Mouse (Mus musculus) hindbrain, postnatal 0 days (tissue): Measurements from ENCODE around the gene Git2. TPM values are rescaled to one million over a fixed set of nuclear protein-coding genes. Genes with fewer than 3 reads are reported as not detected.

Experiments used
- ATAC-seq: fragments of 200-750 bp; cut with Nextera tagmentation; 2 replicates; pipeline ENCODE4 v1.8.0; 2017; ENCODE audit warnings: mild to moderate bottlenecking, moderate TSS enrichment, moderate library complexity
- DNase-seq: peaks from one replicate; pipeline ENCODE4 v3.0.0-alpha.2; 2015; ENCODE audit warnings: low spot score
- H3K27ac ChIP-seq: fragments of 300-500 bp; sonication (generic); 2 replicates; pipeline ENCODE4 v1.5.1; 2014; ENCODE audit warnings: mild to moderate bottlenecking
- H3K27me3 ChIP-seq: fragments of 300-500 bp; sonication (generic); 2 replicates; pipeline ENCODE4 v1.6.1; 2014; ENCODE audit warnings: low read length, mixed read lengths; ENCODE audit not compliant: insufficient read depth
- H3K36me3 ChIP-seq: fragments of 300-500 bp; sonication (generic); 2 replicates; pipeline ENCODE4 v1.6.1; 2014; ENCODE audit warnings: low read length, mixed read lengths; ENCODE audit not compliant: insufficient read depth
- H3K4me1 ChIP-seq: fragments of 300-500 bp; sonication (generic); 2 replicates; pipeline ENCODE4 v1.6.1; 2014; ENCODE audit warnings: antibody characterized with exemption, low read length, mixed read lengths; ENCODE audit not compliant: insufficient read depth
- H3K4me2 ChIP-seq: fragments of 300-500 bp; sonication (generic); 2 replicates; pipeline ENCODE4 v1.6.1; 2014; ENCODE audit warnings: low read depth, mild to moderate bottlenecking, low read length, moderate library complexity, mixed read lengths
- H3K4me3 ChIP-seq: fragments of 300-500 bp; sonication (generic); 2 replicates; pipeline ENCODE4 v1.5.1; 2014; ENCODE audit warnings: low read length
- H3K9ac ChIP-seq: fragments of 300-500 bp; sonication (generic); replicated peaks from 2 replicates; pipeline ENCODE4 v1.6.1; 2014; ENCODE audit warnings: mild to moderate bottlenecking, low read length, moderate library complexity, mixed read lengths
- H3K9me3 ChIP-seq: fragments of 300-500 bp; sonication (generic); 2 replicates; pipeline ENCODE4 v1.6.1; 2016; ENCODE audit warnings: low read length, mixed read lengths
- CTCF ChIP-seq: IDR thresholded peaks from 2 replicates; pipeline ENCODE4 v1.5.1; 2016; ENCODE audit warnings: antibody characterized with exemption, control low read depth, low read depth
- WGBS: fragments of 180-500 bp; shearing (Covaris S2); extraction: QIAGEN DNeasy Blood & Tissue Kit; methylation state at CpG from one replicate; pipeline ENCODE4 v1.1.7; 2014; 5-methylcytosine and 5-hydroxymethylcytosine counted together
- polyA plus RNA-seq: library from polyadenylated mRNA; unstranded; fragments of >200 nt; fragmentation: Nextera tagmentation; extraction: Ambion mirVana; gene quantifications from 2 replicates; pipeline ENCODE4 v1.2.1, GENCODE M21; 2015
- total RNA-seq: library from RNA; depleted of rRNA; stranded (reverse); fragments of >200 nt; gene quantifications from 2 replicates; pipeline ENCODE4 v1.2.3, GENCODE M21; 2014

The Git2 gene
- total and polyA plus RNA-seq, 2 experiments from 2014 or later: 34.4 to 43.5 TPM

DNA sequence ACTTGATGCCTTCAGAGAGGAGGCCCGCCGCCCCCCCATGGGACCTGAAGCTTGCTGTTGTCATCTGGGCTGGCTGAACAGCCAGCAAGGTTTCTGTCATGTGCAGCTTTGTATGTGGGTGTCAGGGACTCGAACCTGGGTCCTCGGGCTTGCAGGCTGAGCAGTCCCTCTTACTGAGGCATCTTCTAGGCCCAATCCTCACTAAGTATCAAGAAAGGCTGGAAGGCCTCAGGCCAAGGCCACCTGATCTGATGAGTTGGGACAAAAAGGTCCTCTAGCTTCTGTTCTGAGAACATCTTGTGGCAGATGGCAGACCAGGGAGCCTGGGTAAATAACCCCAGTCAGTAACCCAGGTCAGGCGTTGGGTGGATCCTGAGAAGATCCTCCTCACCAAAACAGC is 34.5 kb upstream of the Git2 start:
- TF ChIP-seq CTCF: no peak

DNA sequence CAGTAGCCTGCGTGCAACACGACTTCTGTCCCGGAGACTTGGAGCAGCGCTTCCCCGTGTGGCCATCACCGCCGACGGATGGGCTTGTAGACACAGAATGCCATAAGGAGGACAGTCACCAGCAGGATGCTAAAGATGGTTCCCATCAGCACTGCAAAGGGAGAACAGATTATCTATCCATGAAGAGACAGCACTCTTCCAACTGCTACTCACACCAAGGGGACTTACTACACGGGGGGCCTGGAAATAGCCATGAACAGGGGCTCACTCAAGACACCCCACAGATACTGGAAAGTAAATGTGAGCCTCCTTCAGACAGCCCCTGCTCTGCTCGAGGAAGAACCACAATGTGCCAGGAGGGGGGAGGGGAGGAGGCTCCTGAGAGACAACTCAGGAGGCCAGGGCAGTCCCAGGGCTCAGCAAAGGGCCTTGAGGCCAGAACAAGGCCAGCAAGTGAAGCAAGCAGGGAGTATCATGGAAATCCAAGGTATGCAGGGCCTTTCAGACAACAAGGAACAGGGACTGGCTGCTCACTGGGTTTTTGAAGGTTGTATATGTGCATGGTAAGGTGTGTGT is 34.0 kb upstream of the Git2 start:
- DNase-seq: no peak
- Histone ChIP-seq H3K27me3 (no peaks in the 10 kb centered on the region), H3K9ac (no peak overlapping the region), H3K9me3 (no peaks in the 10 kb centered on the region), H3K4me3 (no peak overlapping the region), H3K27ac (no peak overlapping the region), H3K36me3 (peaks cover 16% of the 10 kb centered on the region), H3K4me2 (no peak overlapping the region), H3K4me1 (no peaks in the 10 kb centered on the region)
- 74% methylated on average over 10 of the region's 10 CpGs for WGBS
- no peak for TF ChIP-seq CTCF
- no peak for ATAC-seq

More for the DNA sequence above, 34.5 kb upstream of the Git2 start:
- DNase-seq (no peak), ATAC-seq (no peak)
- WGBS: 95% methylated on average over 5 of the region's 5 CpGs
- Histone ChIP-seq H3K27ac (no peak overlapping the region), H3K4me3 (no peak overlapping the region), H3K9me3 (no peaks in the 10 kb centered on the region), H3K36me3 (peaks cover 12% of the 10 kb centered on the region; the same call in 1 of the 2 replicates), H3K27me3 (no peaks in the 10 kb centered on the region), H3K9ac (no peak overlapping the region), H3K4me1 (no peaks in the 10 kb centered on the region), H3K4me2 (no peak overlapping the region)

DNA sequence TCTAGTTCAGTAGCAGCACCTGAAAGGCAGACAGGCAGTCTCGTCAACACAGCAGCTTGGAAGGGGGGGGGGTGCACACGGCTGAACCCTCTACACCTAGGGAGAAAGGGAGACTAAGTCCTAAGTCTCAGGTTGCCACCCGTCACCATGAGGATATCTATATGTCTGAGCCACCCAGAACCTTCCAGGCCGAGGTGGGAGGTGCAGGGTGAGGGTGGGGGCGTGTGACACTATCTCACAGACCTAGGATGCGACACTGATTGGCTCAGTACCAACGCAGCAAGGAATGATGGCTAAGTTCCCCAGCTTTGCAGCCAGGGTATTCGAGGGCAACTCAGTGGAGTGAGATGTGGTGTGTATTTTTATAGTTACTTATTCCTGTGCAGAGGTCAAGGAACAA is 33.1 kb upstream of the Git2 start:
- DNase-seq (no peak), ATAC-seq (no peak)
- no peak overlapping the region for H3K9ac ChIP-seq
- 76% methylated on average over 8 of the region's 8 CpGs for WGBS
- H3K4me3 ChIP-seq: no peak overlapping the region
- no peaks in the 10 kb centered on the region for H3K27me3 ChIP-seq
- TF ChIP-seq CTCF: no peak
- no peaks in the 10 kb centered on the region for H3K9me3 ChIP-seq
- H3K27ac ChIP-seq: no peak overlapping the region
- no peak overlapping the region for H3K4me2 ChIP-seq
- H3K36me3 ChIP-seq: peaks cover 25% of the 10 kb centered on the region
- no peaks in the 10 kb centered on the region for H3K4me1 ChIP-seq

DNA sequence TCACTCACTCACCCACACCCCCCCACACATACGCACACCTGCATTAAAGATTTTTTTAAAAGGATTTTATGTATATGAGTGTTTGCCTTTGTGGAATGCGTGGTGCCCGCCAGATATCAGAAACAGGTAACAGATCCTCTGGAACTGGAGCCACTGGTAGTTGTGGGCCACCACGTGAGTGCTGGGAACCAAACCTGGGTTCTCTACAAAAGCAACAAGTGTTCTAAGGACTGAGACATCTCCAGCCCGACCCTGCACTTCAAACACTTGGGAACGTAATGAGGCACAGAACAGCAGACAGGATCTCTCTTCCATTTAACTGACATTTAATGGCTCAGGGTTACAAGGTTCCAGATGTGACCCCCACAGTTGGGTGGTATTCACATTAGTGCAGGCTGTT is 32.6 kb upstream of the Git2 start:
- Histone ChIP-seq H3K4me2 (no peak overlapping the region), H3K36me3 (peaks cover 30% of the 10 kb centered on the region), H3K9ac (no peak overlapping the region), H3K4me1 (no peaks in the 10 kb centered on the region), H3K27ac (no peak overlapping the region; the same call in 1 of the 2 replicates), H3K4me3 (no peak overlapping the region), H3K27me3 (no peaks in the 10 kb centered on the region), H3K9me3 (no peaks in the 10 kb centered on the region)
- TF ChIP-seq CTCF: no peak
- 74% methylated on average over 6 of the region's 6 CpGs for WGBS
- DNase-seq (no peak), ATAC-seq (no peak)

DNA sequence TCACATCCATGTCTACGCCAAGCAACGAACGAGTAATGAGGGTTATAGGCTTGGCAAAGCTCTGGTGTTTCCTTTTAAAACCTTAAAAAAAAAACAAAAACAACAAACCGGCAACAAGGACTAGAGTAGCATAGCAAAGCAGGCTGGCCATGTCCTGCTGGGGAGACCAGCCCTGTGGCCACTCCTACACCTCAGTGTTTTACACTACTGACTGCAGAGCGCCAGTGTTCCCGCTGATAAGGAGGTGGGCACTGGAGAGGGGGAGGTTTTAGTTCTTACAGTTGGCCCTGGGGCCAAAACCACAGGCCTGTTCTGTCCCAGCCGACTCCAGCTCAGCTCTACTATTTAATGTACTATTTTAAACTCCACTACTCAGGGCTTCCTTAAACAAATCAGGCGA is 32.2 kb upstream of the Git2 start:
- no peaks in the 10 kb centered on the region for H3K9me3 ChIP-seq
- peak overlapping the region; percentile 58 for H3K27ac ChIP-seq
- ATAC-seq: 0 out of 2 replicates have a peak, but pooled peaks have one; percentile 36
- H3K4me2 ChIP-seq: no peak overlapping the region
- TF ChIP-seq CTCF: no peak
- no peaks in the 10 kb centered on the region for H3K27me3 ChIP-seq
- no peaks in the 10 kb centered on the region for H3K4me1 ChIP-seq
- peaks cover 32% of the 10 kb centered on the region for H3K36me3 ChIP-seq
- no peak overlapping the region for H3K9ac ChIP-seq
- no peak overlapping the region for H3K4me3 ChIP-seq
- 21% methylated on average over 8 of the region's 8 CpGs for WGBS
- DNase-seq: no peak

DNA sequence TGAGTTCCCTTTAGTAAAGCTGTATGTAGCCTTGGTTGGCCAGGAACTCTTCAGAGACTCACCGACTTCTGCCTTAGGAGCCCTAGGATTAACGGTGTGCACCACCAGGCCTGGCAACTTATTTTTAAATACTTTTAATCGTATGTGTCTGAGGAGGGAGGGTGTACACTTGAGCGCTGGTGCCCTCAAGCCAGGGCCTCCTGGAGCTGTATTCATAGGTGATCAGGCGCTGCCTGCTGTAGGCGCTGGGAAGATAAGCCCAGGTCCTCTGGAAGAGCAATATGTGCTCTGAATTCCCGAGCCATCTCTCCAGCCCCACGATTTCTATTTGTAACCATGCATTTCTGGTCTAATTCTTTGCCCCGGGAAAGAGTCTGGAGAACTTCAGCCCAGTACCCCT is 31.7 kb upstream of the Git2 start:
- H3K36me3 ChIP-seq: peaks cover 36% of the 10 kb centered on the region
- no peaks in the 10 kb centered on the region for H3K9me3 ChIP-seq
- TF ChIP-seq CTCF: no peak
- H3K4me3 ChIP-seq: no peak overlapping the region
- no peak overlapping the region for H3K4me2 ChIP-seq
- H3K27me3 ChIP-seq: no peaks in the 10 kb centered on the region
- DNase-seq: no peak
- WGBS: 34% methylated on average over 9 of the region's 9 CpGs
- H3K9ac ChIP-seq: no peak overlapping the region
- peak overlapping the region; percentile 58 for H3K27ac ChIP-seq
- no peak for ATAC-seq
- no peaks in the 10 kb centered on the region for H3K4me1 ChIP-seq

DNA sequence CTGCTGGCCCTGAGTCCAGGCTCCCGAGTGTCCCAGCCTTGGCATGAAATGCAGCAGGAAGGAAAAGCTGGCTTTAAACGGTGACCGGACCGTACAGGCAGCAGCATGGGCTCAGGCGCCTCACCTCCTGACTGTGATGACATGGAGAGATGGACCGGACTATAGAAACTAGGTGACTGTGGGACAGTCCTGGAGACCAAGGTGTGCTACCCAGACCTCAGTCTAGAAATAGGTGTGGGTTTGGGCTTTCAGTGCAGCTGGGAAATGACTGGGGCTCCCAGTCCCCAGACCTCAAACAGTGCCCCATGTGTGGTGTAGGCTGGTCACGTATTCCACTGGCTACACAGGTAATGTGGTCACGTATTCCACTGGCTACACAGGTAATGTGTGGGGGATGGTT is 31.3 kb upstream of the Git2 start:
- ATAC-seq: no peak
- peaks cover 40% of the 10 kb centered on the region for H3K36me3 ChIP-seq
- 82% methylated on average over 8 of the region's 8 CpGs for WGBS

More for the DNA sequence above, 31.3 kb upstream of the Git2 start:
- peak overlapping the region; percentile 58 for H3K27ac ChIP-seq
- no peaks in the 10 kb centered on the region for H3K27me3 ChIP-seq
- DNase-seq: no peak
- H3K4me3 ChIP-seq: no peak overlapping the region
- TF ChIP-seq CTCF: no peak
- no peak overlapping the region for H3K9ac ChIP-seq
- H3K4me1 ChIP-seq: no peaks in the 10 kb centered on the region
- no peak overlapping the region for H3K4me2 ChIP-seq
- no peaks in the 10 kb centered on the region for H3K9me3 ChIP-seq
